Mouse (Mus musculus) right cerebral cortex, adult 2 months (tissue): ENCODE results near the gene Cdca7.

Experiments used
- DNase-seq, 2 experiments: peaks; one replicate each; pipeline ENCODE4 v3.0.0; 2021 to 2022; ENCODE audit warnings: low spot score in 2 of 2

Gene Cdca7

GRCm38 (mm10) chr2:72475797-72476485, at the start of gene Cdca7:
Gene Cdca7 (plus strand): TSS chr2:72476159.
- peak; percentile 31 to 66 for DNase-seq

GRCm38 (mm10) chr2:72426776-72427175, 49.2 kb upstream of the Cdca7 start:
- peak; percentile 19 to 27 for DNase-seq

- no peak for DNase-seq
These were observed 48.7 kb upstream of the Cdca7 start for GRCm38 (mm10) chr2:72427288-72427687.

- DNase-seq, result no peak
These were observed 36.9 kb upstream of the Cdca7 start for GRCm38 (mm10) chr2:72438941-72439533.

- no peak for DNase-seq
These were observed 34.9 kb upstream of the Cdca7 start for GRCm38 (mm10) chr2:72441010-72441409.

- no peak for DNase-seq
These were observed 33.1 kb upstream of the Cdca7 start for GRCm38 (mm10) chr2:72442825-72443224.

GRCm38 (mm10) chr2:72443960-72444359, 32.0 kb upstream of the Cdca7 start:
- no peak for DNase-seq

GRCm38 (mm10) chr2:72446106-72446505, 29.9 kb upstream of the Cdca7 start:
- DNase-seq, result no peak

- no peak for DNase-seq
These were observed 29.3 kb upstream of the Cdca7 start for GRCm38 (mm10) chr2:72446615-72447014.

GRCm38 (mm10) chr2:72453563-72453962, 22.4 kb upstream of the Cdca7 start:
- DNase-seq, result no peak

- no peak for DNase-seq
These were observed 19.8 kb upstream of the Cdca7 start for GRCm38 (mm10) chr2:72456189-72456588.

GRCm38 (mm10) chr2:72464376-72465014, 11.5 kb upstream of the Cdca7 start:
- DNase-seq, result no peak

- no peak for DNase-seq
These were observed 8.4 kb upstream of the Cdca7 start for GRCm38 (mm10) chr2:72467604-72468003.

GRCm38 (mm10) chr2:72471415-72472070, 4.4 kb upstream of the Cdca7 start:
- DNase-seq, result no peak

GRCm38 (mm10) chr2:72474531-72475287, 1.2 kb upstream of the Cdca7 start:
- no peak for DNase-seq

- no peak for DNase-seq
These were observed 549 bp upstream of the Cdca7 start for GRCm38 (mm10) chr2:72475423-72475796.

- no peak for DNase-seq
These were observed 690 bp downstream of the Cdca7 start for GRCm38 (mm10) chr2:72476486-72477211.

- DNase-seq, result no peak
These were observed 1.3 kb downstream of the Cdca7 start for GRCm38 (mm10) chr2:72477221-72477620.

- no peak for DNase-seq
These were observed 2.2 kb downstream of the Cdca7 start for GRCm38 (mm10) chr2:72478176-72478575.

- DNase-seq, result no peak
These were observed 3.0 kb downstream of the Cdca7 start for GRCm38 (mm10) chr2:72478921-72479320.

- no peak for DNase-seq
These were observed 3.9 kb downstream of the Cdca7 start for GRCm38 (mm10) chr2:72479818-72480217.
